8 mouse cellular contexts compared by ENCODE assay signal in the genomic region with DNA sequence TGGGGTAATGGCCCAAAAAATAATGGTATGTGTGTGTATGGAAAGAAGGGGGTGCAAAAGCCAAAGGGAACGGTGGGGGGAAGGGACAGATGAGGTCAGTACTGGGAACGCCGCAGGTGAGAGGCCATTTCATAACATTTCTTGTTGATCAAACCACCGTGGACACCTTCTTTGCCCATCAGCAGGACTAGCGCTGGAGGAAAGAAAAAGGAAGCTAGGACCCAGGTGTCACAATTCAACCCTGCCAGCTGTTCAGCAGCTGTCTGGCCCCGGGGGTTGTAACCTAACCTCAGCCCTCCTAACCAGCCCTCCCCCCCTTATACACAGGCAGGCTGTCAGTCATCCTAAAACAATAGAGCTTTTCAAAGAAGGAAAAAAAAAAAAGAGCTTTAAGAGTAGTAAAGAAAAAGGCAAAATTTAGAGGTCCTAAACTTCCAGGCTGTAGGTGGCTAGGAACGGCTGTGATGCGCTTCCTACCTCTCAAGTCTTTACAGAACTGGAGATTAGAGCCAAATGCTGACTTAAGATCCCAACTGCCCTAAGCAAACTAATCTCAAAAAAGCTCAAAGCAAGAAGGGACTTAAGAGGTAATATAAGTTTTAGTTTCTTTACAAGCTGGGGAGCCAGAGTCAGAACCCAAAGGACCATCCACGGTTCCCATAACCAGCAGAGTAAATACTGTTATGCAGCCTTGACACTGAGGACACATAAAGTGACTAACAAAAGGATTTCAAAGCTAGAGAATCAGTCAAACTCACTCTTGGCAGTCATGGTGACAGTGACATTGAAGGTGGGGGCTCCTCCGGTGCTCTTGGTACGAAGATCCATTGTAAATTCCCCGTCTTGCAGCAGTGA. TPM values are rescaled to one million over a fixed set of nuclear protein-coding genes. Genes with fewer than 3 reads are reported as not detected.
DNase-seq lines count a peak whose midpoint lies in the region; ATAC-seq and TF ChIP-seq lines count a peak whose summit lies in the region.

No protein-coding gene starts in this region.

- H3K9ac ChIP-seq in hindbrain, postnatal 0 days (replicated peaks; ENCODE audit: low read length) = no peak overlapping the region; the same call in 1 of the 2 replicates
- H3K9ac ChIP-seq in midbrain, postnatal 0 days (replicated peaks; ENCODE audit: low read length, poor library complexity, severe bottlenecking) = peak overlapping the region; percentile 98; the same call in 1 of the 2 replicates

- H3K36me3 ChIP-seq in testis, adult 2 months (ENCODE audit: control insufficient read depth, insufficient read depth, low read length) = no peaks in the 10 kb centered on the region; the same call in 1 of the 2 replicates
- peaks cover 28% of the 10 kb centered on the region for H3K36me3 ChIP-seq in hindbrain, postnatal 0 days (ENCODE audit: insufficient read depth, low read length)
- peaks cover 27% of the 10 kb centered on the region for H3K36me3 ChIP-seq in midbrain, postnatal 0 days (ENCODE audit: insufficient read depth, low read length)

- intact Hi-C loops in left cerebral cortex, postnatal 36 days (cut with DNase I) = no loop called here

- H3K4me3 ChIP-seq in testis, adult 2 months (ENCODE audit: control insufficient read depth, low read depth, low read length) = peak overlapping the region; percentile 100
- peak overlapping the region; percentile 99; the same call in 1 of the 2 replicates for H3K4me3 ChIP-seq in hindbrain, postnatal 0 days (ENCODE audit: low read length)
- no peak overlapping the region for H3K4me3 ChIP-seq in midbrain, postnatal 0 days (ENCODE audit: low read depth, low read length)

- no peak for TF ChIP-seq POLR2A in testis, adult 2 months (IDR thresholded peaks at IDR 0.05; ENCODE audit: control insufficient read depth, low read depth, low read length)

- no peak for ATAC-seq in hindbrain, postnatal 0 days
- ATAC-seq in midbrain, postnatal 0 days (ENCODE audit: low FRiP score) = no peak

- TF ChIP-seq CTCF in testis, adult 2 months (IDR thresholded peaks at IDR 0.05; ENCODE audit: control insufficient read depth, insufficient read depth, insufficient replicate concordance, low read depth, low read length) = no peak
- TF ChIP-seq CTCF in hindbrain, postnatal 0 days (IDR thresholded peaks at IDR 0.05; ENCODE audit: low read depth) = no peak
- TF ChIP-seq CTCF in midbrain, postnatal 0 days (IDR thresholded peaks at IDR 0.05) = no peak

- H3K4me2 ChIP-seq in hindbrain, postnatal 0 days (ENCODE audit: low read depth, low read length) = peak overlapping the region; percentile 75
- peak overlapping the region; percentile 72 for H3K4me2 ChIP-seq in midbrain, postnatal 0 days (ENCODE audit: low read depth, low read length, poor library complexity, severe bottlenecking)

- no peaks in the 10 kb centered on the region for H3K27me3 ChIP-seq in testis, adult 2 months (ENCODE audit: control insufficient read depth, insufficient read depth, low read length)
- no peaks in the 10 kb centered on the region for H3K27me3 ChIP-seq in hindbrain, postnatal 0 days (ENCODE audit: insufficient read depth, low read length)
- no peaks in the 10 kb centered on the region for H3K27me3 ChIP-seq in midbrain, postnatal 0 days (ENCODE audit: insufficient read depth, low read length)

- H3K4me1 ChIP-seq in testis, adult 2 months (ENCODE audit: control insufficient read depth, insufficient read depth, low read length) = peaks cover 24% of the 10 kb centered on the region
- peaks cover 15% of the 10 kb centered on the region; the same call in 1 of the 2 replicates for H3K4me1 ChIP-seq in hindbrain, postnatal 0 days (ENCODE audit: insufficient read depth, low read length)
- peaks cover 10% of the 10 kb centered on the region for H3K4me1 ChIP-seq in midbrain, postnatal 0 days (ENCODE audit: insufficient read depth, low read length)

- DNase-seq in embryo, embryonic 10.5 days (ENCODE audit: low spot score) = peak; percentile 53
- DNase-seq in embryo, embryonic 10 days (ENCODE audit: low spot score) = no peak
- DNase-seq in testis, postnatal 14 days (ENCODE audit: low spot score) = no peak
- DNase-seq in hindbrain, postnatal 0 days (ENCODE audit: low spot score) = no peak
- no peak for DNase-seq in midbrain, postnatal 0 days (ENCODE audit: low spot score)
- no peak for DNase-seq in left cerebral cortex, postnatal 36 days (ENCODE audit: low spot score in 2 of 2)
- DNase-seq in urinary bladder, postnatal 25 days (ENCODE audit: low spot score) = no peak

- 69% methylated on average over 12 of the region's 12 CpGs for WGBS in hindbrain, postnatal 0 days
- 76% methylated on average over 12 of the region's 12 CpGs for WGBS in midbrain, postnatal 0 days

- no peak overlapping the region; the same call in 1 of the 2 replicates for H3K27ac ChIP-seq in testis, adult 2 months (ENCODE audit: control insufficient read depth, insufficient read depth, low read depth, low read length)
- no peak overlapping the region for H3K27ac ChIP-seq in hindbrain, postnatal 0 days
- no peak overlapping the region for H3K27ac ChIP-seq in midbrain, postnatal 0 days (ENCODE audit: low read depth, low read length)

- no peaks in the 10 kb centered on the region for H3K9me3 ChIP-seq in hindbrain, postnatal 0 days (ENCODE audit: low read length)
- H3K9me3 ChIP-seq in midbrain, postnatal 0 days (ENCODE audit: low read length) = no peaks in the 10 kb centered on the region

RNA-seq across cellular contexts. Expression of a gene that starts 2.2 kb away (rescaled TPM):
- polyA plus RNA-seq in testis, adult 2 months (2012; rRNA removed) = 113 and 158 TPM in 2 replicates
- total RNA-seq in hindbrain, postnatal 0 days (2014; rRNA removed) = 460 and 560 TPM in 2 replicates
- polyA plus RNA-seq in hindbrain, postnatal 0 days (2015; fragmentation: Nextera tagmentation; extraction: Ambion mirVana) = 606 and 634 TPM in 2 replicates
- total RNA-seq in midbrain, postnatal 0 days (2014; rRNA removed) = 438 and 486 TPM in 2 replicates
- 600 and 608 TPM in 2 replicates for polyA plus RNA-seq in midbrain, postnatal 0 days (2015; fragmentation: Nextera tagmentation; extraction: Ambion mirVana)
- total RNA-seq in left cerebral cortex, postnatal 36 days (2021) = 100 to 1,000 TPM; 217 to 244 TPM

RNA-seq across cellular contexts. Expression of a gene that starts 4.7 kb away (rescaled TPM):
- 85.9 and 101 TPM in 2 replicates for polyA plus RNA-seq in testis, adult 2 months (2012; rRNA removed)
- total RNA-seq in hindbrain, postnatal 0 days (2014; rRNA removed) = 12.4 and 17.7 TPM in 2 replicates
- 5.9 and 8.3 TPM in 2 replicates for polyA plus RNA-seq in hindbrain, postnatal 0 days (2015; fragmentation: Nextera tagmentation; extraction: Ambion mirVana)
- total RNA-seq in midbrain, postnatal 0 days (2014; rRNA removed) = 7.2 and 9.9 TPM in 2 replicates
- 5.8 and 7.6 TPM in 2 replicates for polyA plus RNA-seq in midbrain, postnatal 0 days (2015; fragmentation: Nextera tagmentation; extraction: Ambion mirVana)
- total RNA-seq in left cerebral cortex, postnatal 36 days (2021) = 1 to 10 TPM; 9.5 to 9.6 TPM

RNA-seq across cellular contexts. Expression of a gene that starts 5.0 kb away (rescaled TPM):
- polyA plus RNA-seq in testis, adult 2 months (2012; rRNA removed) = 27.2 and 29.4 TPM in 2 replicates
- total RNA-seq in hindbrain, postnatal 0 days (2014; rRNA removed) = 154 and 160 TPM in 2 replicates
- 168 and 171 TPM in 2 replicates for polyA plus RNA-seq in hindbrain, postnatal 0 days (2015; fragmentation: Nextera tagmentation; extraction: Ambion mirVana)
- total RNA-seq in midbrain, postnatal 0 days (2014; rRNA removed) = 140 and 159 TPM in 2 replicates
- polyA plus RNA-seq in midbrain, postnatal 0 days (2015; fragmentation: Nextera tagmentation; extraction: Ambion mirVana) = 160 and 176 TPM in 2 replicates
- total RNA-seq in left cerebral cortex, postnatal 36 days (2021) = 100 to 1,000 TPM; 113 to 125 TPM

RNA-seq across cellular contexts. Expression of a gene that starts 5.2 kb away (rescaled TPM):
- polyA plus RNA-seq in testis, adult 2 months (2012; rRNA removed) = 77.6 and 77.8 TPM in 2 replicates
- total RNA-seq in hindbrain, postnatal 0 days (2014; rRNA removed) = 70.2 and 87.3 TPM in 2 replicates
- polyA plus RNA-seq in hindbrain, postnatal 0 days (2015; fragmentation: Nextera tagmentation; extraction: Ambion mirVana) = 100 and 105 TPM in 2 replicates
- 69.1 and 74.4 TPM in 2 replicates for total RNA-seq in midbrain, postnatal 0 days (2014; rRNA removed)
- polyA plus RNA-seq in midbrain, postnatal 0 days (2015; fragmentation: Nextera tagmentation; extraction: Ambion mirVana) = 95.8 and 97.2 TPM in 2 replicates
- 10 to 100 TPM; 78.6 to 87.8 TPM for total RNA-seq in left cerebral cortex, postnatal 36 days (2021)

RNA-seq across cellular contexts. Expression of a gene that starts 13.3 kb away (rescaled TPM):
- 0.13 and 0.19 TPM in 2 replicates for polyA plus RNA-seq in testis, adult 2 months (2012; rRNA removed)
- not detected in 2 replicates for total RNA-seq in hindbrain, postnatal 0 days (2014; rRNA removed)
- 0.24 and 0.42 TPM in 2 replicates for polyA plus RNA-seq in hindbrain, postnatal 0 days (2015; fragmentation: Nextera tagmentation; extraction: Ambion mirVana)
- not detected in 2 replicates for total RNA-seq in midbrain, postnatal 0 days (2014; rRNA removed)
- polyA plus RNA-seq in midbrain, postnatal 0 days (2015; fragmentation: Nextera tagmentation; extraction: Ambion mirVana) = 0.16 and 0.29 TPM in 2 replicates
- not detected for total RNA-seq in left cerebral cortex, postnatal 36 days (2021)
